Mouse (Mus musculus) embryonic fibroblast, embryonic 13.5 days (primary cell): ENCODE measurements around the gene Ano6.

ENCODE experiments used
- CTCF ChIP-seq: IDR thresholded peaks from 2 replicates; pipeline ENCODE4 v1.5.1; 2011; ENCODE audit warnings: mild to moderate bottlenecking, control low read depth, low read length, moderate library complexity, borderline replicate concordance; ENCODE audit not compliant: insufficient read depth
- POLR2A ChIP-seq: IDR thresholded peaks from 2 replicates; pipeline ENCODE4 v1.6.1; 2011; ENCODE audit warnings: low read depth, mild to moderate bottlenecking, control low read depth, low read length, moderate library complexity

- TF ChIP-seq CTCF (no peak), POLR2A (no peak)
Observed at GRCm38 (mm10) chr15:95970176-95970575, 179.5 kb downstream of the Ano6 start.
